Mouse (Mus musculus): ENCODE data around the gene Spint2. TPM values are rescaled to one million over a fixed set of nuclear protein-coding genes. Genes with fewer than 3 reads are reported as not detected.

Gene Spint2
- polyA plus RNA-seq, 1 experiment, result 0.10 TPM

GRCm38 (mm10) chr7:29288079-29288478 is 6.4 kb upstream of the Spint2 start:
- no peaks in the 10 kb centered on the region for H3K79me2 ChIP-seq (ENCODE audit: control insufficient read depth, insufficient read depth)
- H3K4me3 ChIP-seq, result no peak overlapping the region
- no peak overlapping the region for H3K4me2 ChIP-seq (ENCODE audit: low read depth)
- no peak for TF ChIP-seq POLR2A (IDR thresholded peaks at IDR 0.05; ENCODE audit: insufficient read length, low read depth)
- TF ChIP-seq REST (IDR thresholded peaks at IDR 0.05; ENCODE audit: insufficient read depth, insufficient read length), result no peak
- TF ChIP-seq MAX (IDR thresholded peaks at IDR 0.05; ENCODE audit: low read depth), result no peak
- TF ChIP-seq E2F4 (IDR thresholded peaks at IDR 0.05; ENCODE audit: insufficient read depth), result no peak
- no peak for TF ChIP-seq TCF3 (IDR thresholded peaks at IDR 0.05; ENCODE audit: insufficient read length, low read depth)
- TF ChIP-seq USF1 (IDR thresholded peaks at IDR 0.05; ENCODE audit: low read depth), result no peak
- TF ChIP-seq MYOG (IDR thresholded peaks at IDR 0.05; ENCODE audit: control insufficient read depth in 1 of 3, insufficient read depth in 1 of 3, insufficient read length in 2 of 3, low read depth in 2 of 3), result no peak
- TF ChIP-seq POLR2AphosphoS2 (IDR thresholded peaks at IDR 0.05; ENCODE audit: insufficient read length, low read depth), result no peak
- TF ChIP-seq MYOD1 (IDR thresholded peaks at IDR 0.05; ENCODE audit: control insufficient read depth in 1 of 3, insufficient read length in 2 of 3, low read depth in 2 of 3), result no peak
- H3ac ChIP-seq (ENCODE audit: control insufficient read depth, insufficient read length), result no peak overlapping the region
- H3K27me3 ChIP-seq (ENCODE audit: control insufficient read depth, insufficient read depth, insufficient read length), result peaks cover 4% of the 10 kb centered on the region
- no peaks in the 10 kb centered on the region for H3K36me3 ChIP-seq (ENCODE audit: control insufficient read depth, insufficient read depth)

DNA sequence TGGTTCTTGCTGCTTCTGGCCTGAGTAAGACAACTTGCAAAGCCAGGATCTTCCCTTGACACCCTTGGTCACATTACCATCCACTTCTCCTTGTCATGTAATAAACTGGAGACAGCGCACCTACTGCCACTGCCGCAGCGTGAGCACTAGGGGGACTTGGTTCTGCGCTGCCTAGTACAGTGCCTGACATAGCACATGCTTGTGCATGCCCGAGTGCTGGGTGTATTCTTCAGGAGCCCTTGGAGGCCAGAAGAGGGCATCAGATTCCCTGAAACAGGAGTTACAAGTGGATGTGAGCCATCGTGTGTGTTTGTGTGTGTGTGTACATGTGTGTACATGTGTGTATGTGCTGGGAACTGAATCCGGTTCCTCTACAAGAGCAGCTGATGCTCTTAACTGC is 5.8 kb upstream of the Spint2 start:
- Histone ChIP-seq H3K79me2 (ENCODE audit: control insufficient read depth, insufficient read depth) (no peaks in the 10 kb centered on the region), H3K36me3 (ENCODE audit: control insufficient read depth, insufficient read depth) (no peaks in the 10 kb centered on the region), H3K4me2 (ENCODE audit: low read depth) (no peak overlapping the region), H3K4me3 (no peak overlapping the region), H3K27me3 (ENCODE audit: control insufficient read depth, insufficient read depth, insufficient read length) (peaks cover 7% of the 10 kb centered on the region), H3ac (ENCODE audit: control insufficient read depth, insufficient read length) (no peak overlapping the region)
- TF ChIP-seq SRF (IDR thresholded peaks at IDR 0.05; ENCODE audit: control insufficient read depth, insufficient read length, low read depth), result no peak
- no peak for TF ChIP-seq POLR2AphosphoS2 (IDR thresholded peaks at IDR 0.05; ENCODE audit: insufficient read length, low read depth)

GRCm38 (mm10) chr7:29284523-29284922 is 2.8 kb upstream of the Spint2 start:
- Histone ChIP-seq H3K36me3 (ENCODE audit: control insufficient read depth, insufficient read depth) (no peaks in the 10 kb centered on the region), H3K27me3 (ENCODE audit: control insufficient read depth, insufficient read depth, insufficient read length) (peaks cover 24% of the 10 kb centered on the region), H3K4me3 (no peak overlapping the region), H3K4me2 (ENCODE audit: low read depth) (no peak overlapping the region), H3K79me2 (ENCODE audit: control insufficient read depth, insufficient read depth) (no peaks in the 10 kb centered on the region), H3ac (ENCODE audit: control insufficient read depth, insufficient read length) (no peak overlapping the region)
- TF ChIP-seq POLR2AphosphoS2 (IDR thresholded peaks at IDR 0.05; ENCODE audit: insufficient read length, low read depth) (no peak), USF1 (IDR thresholded peaks at IDR 0.05; ENCODE audit: low read depth) (no peak), SRF (IDR thresholded peaks at IDR 0.05; ENCODE audit: control insufficient read depth, insufficient read length, low read depth) (no peak), MAX (IDR thresholded peaks at IDR 0.05; ENCODE audit: low read depth) (no peak), POLR2A (IDR thresholded peaks at IDR 0.05; ENCODE audit: insufficient read length, low read depth) (no peak), CEBPB (IDR thresholded peaks at IDR 0.05; ENCODE audit: insufficient read depth, poor library complexity, severe bottlenecking) (no peak), MYOG (IDR thresholded peaks at IDR 0.05; ENCODE audit: control insufficient read depth in 1 of 3, insufficient read depth in 1 of 3, insufficient read length in 2 of 3, low read depth in 2 of 3) (no peak), REST (IDR thresholded peaks at IDR 0.05; ENCODE audit: insufficient read depth, insufficient read length) (no peak), TCF3 (IDR thresholded peaks at IDR 0.05; ENCODE audit: insufficient read length, low read depth) (no peak), E2F4 (IDR thresholded peaks at IDR 0.05; ENCODE audit: insufficient read depth) (no peak), TCF12 (IDR thresholded peaks at IDR 0.05; ENCODE audit: insufficient read depth, poor library complexity, severe bottlenecking) (no peak), MYOD1 (IDR thresholded peaks at IDR 0.05; ENCODE audit: control insufficient read depth in 1 of 3, insufficient read length in 2 of 3, low read depth in 2 of 3) (no peak)

DNA sequence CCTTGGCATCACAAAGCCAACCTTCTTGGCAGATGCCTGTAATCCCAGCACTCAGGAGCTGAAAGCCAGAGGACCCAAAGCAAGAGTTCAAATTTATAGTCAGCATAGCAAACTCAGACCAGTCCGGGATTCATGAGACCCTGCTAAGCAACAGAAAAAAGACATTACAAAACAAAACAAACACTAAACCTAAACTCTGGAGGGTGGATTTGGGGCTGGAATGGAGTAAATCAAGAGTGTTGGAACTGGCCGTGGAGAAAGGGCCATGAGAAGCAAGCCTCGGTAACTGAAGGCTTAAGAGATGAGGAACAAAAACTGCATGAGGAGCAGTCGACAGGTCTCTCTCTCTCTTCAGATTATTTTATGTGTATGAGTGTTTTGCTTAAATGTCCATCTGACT is 2.2 kb upstream of the Spint2 start:
- TF ChIP-seq E2F4 (IDR thresholded peaks at IDR 0.05; ENCODE audit: insufficient read depth), result no peak
- TF ChIP-seq USF1 (IDR thresholded peaks at IDR 0.05; ENCODE audit: low read depth), result no peak
- TF ChIP-seq CEBPB (IDR thresholded peaks at IDR 0.05; ENCODE audit: insufficient read depth, poor library complexity, severe bottlenecking), result no peak
- TF ChIP-seq POLR2AphosphoS2 (IDR thresholded peaks at IDR 0.05; ENCODE audit: insufficient read length, low read depth), result no peak
- no peak for TF ChIP-seq POLR2A (IDR thresholded peaks at IDR 0.05; ENCODE audit: insufficient read length, low read depth)
- no peak for TF ChIP-seq REST (IDR thresholded peaks at IDR 0.05; ENCODE audit: insufficient read depth, insufficient read length)
- TF ChIP-seq TCF3 (IDR thresholded peaks at IDR 0.05; ENCODE audit: insufficient read length, low read depth), result no peak
- no peak for TF ChIP-seq TCF12 (IDR thresholded peaks at IDR 0.05; ENCODE audit: insufficient read depth, poor library complexity, severe bottlenecking)
- TF ChIP-seq MYOG (IDR thresholded peaks at IDR 0.05; ENCODE audit: control insufficient read depth in 1 of 3, insufficient read depth in 1 of 3, insufficient read length in 2 of 3, low read depth in 2 of 3), result no peak
- no peak for TF ChIP-seq SRF (IDR thresholded peaks at IDR 0.05; ENCODE audit: control insufficient read depth, insufficient read length, low read depth)
- TF ChIP-seq MAX (IDR thresholded peaks at IDR 0.05; ENCODE audit: low read depth), result no peak
- no peak for TF ChIP-seq MYOD1 (IDR thresholded peaks at IDR 0.05; ENCODE audit: control insufficient read depth in 1 of 3, insufficient read length in 2 of 3, low read depth in 2 of 3)
- Histone ChIP-seq H3K4me2 (ENCODE audit: low read depth) (no peak overlapping the region), H3K4me3 (no peak overlapping the region), H3K27me3 (ENCODE audit: control insufficient read depth, insufficient read depth, insufficient read length) (peaks cover 24% of the 10 kb centered on the region), H3ac (ENCODE audit: control insufficient read depth, insufficient read length) (no peak overlapping the region), H3K36me3 (ENCODE audit: control insufficient read depth, insufficient read depth) (no peaks in the 10 kb centered on the region), H3K79me2 (ENCODE audit: control insufficient read depth, insufficient read depth) (no peaks in the 10 kb centered on the region)

GRCm38 (mm10) chr7:29282074-29282554 is 402 bp upstream of the Spint2 start:
- no peaks in the 10 kb centered on the region for H3K79me2 ChIP-seq (ENCODE audit: control insufficient read depth, insufficient read depth)
- no peak overlapping the region for H3K4me3 ChIP-seq
- H3K4me2 ChIP-seq (ENCODE audit: low read depth), result no peak overlapping the region
- no peak overlapping the region for H3ac ChIP-seq (ENCODE audit: control insufficient read depth, insufficient read length)
- TF ChIP-seq TCF12 (IDR thresholded peaks at IDR 0.05; ENCODE audit: insufficient read depth, poor library complexity, severe bottlenecking), result no peak
- TF ChIP-seq POLR2A (IDR thresholded peaks at IDR 0.05; ENCODE audit: insufficient read length, low read depth), result no peak
- no peak for TF ChIP-seq SRF (IDR thresholded peaks at IDR 0.05; ENCODE audit: control insufficient read depth, insufficient read length, low read depth)
- no peak for TF ChIP-seq TCF3 (IDR thresholded peaks at IDR 0.05; ENCODE audit: insufficient read length, low read depth)
- H3K27me3 ChIP-seq (ENCODE audit: control insufficient read depth, insufficient read depth, insufficient read length), result peaks cover 24% of the 10 kb centered on the region
- no peaks in the 10 kb centered on the region for H3K36me3 ChIP-seq (ENCODE audit: control insufficient read depth, insufficient read depth)
